Mouse (Mus musculus) lung, adult 2 months (tissue): ENCODE data around the gene Ksr2. TPM values are rescaled to one million over a fixed set of nuclear protein-coding genes. Genes with fewer than 3 reads are reported as not detected.
A peak's percentile ranks its signal among the peaks of the same experiment; 100 is the strongest.

Experiments used
- DNase-seq: peaks from one replicate; pipeline ENCODE4 v3.0.0; 2022
- H3K4me1 ChIP-seq: fragments of 200-500 bp; 2 replicates; pipeline ENCODE4 v1.6.1; 2011; ENCODE audit warnings: low read length; ENCODE audit not compliant: control insufficient read depth, insufficient read depth
- H3K4me3 ChIP-seq: fragments of 200-500 bp; replicated peaks from 2 replicates; pipeline ENCODE3; 2011; ENCODE audit warnings: low read depth, mild to moderate bottlenecking, control low read depth, low read length; ENCODE audit errors: extremely low read depth
- CTCF ChIP-seq: fragments of 200-500 bp; IDR thresholded peaks from 2 replicates; pipeline ENCODE4 v1.5.1; 2011; ENCODE audit warnings: mild to moderate bottlenecking, low read length, control low read depth; ENCODE audit not compliant: insufficient read depth
- POLR2A ChIP-seq: fragments of 200-500 bp; IDR thresholded peaks from 2 replicates; pipeline ENCODE4 v1.6.1; 2011; ENCODE audit warnings: low read depth, mild to moderate bottlenecking, control low read depth, low read length, borderline replicate concordance; ENCODE audit errors: extremely low read depth
- WGBS: fragments of 180-500 bp; shearing (Covaris S2); methylation state at CpG from one replicate; pipeline ENCODE4 v1.1.7; 2018; 5-methylcytosine and 5-hydroxymethylcytosine counted together
- polyA plus RNA-seq: library from polyadenylated mRNA; depleted of rRNA; stranded (reverse); fragments of >200 nt; gene quantifications from 2 replicates; pipeline ENCODE4 v1.2.3, GENCODE M21; 2012

The Ksr2 gene
- polyA plus RNA-seq, 1 experiment, result 0.06 TPM

DNA sequence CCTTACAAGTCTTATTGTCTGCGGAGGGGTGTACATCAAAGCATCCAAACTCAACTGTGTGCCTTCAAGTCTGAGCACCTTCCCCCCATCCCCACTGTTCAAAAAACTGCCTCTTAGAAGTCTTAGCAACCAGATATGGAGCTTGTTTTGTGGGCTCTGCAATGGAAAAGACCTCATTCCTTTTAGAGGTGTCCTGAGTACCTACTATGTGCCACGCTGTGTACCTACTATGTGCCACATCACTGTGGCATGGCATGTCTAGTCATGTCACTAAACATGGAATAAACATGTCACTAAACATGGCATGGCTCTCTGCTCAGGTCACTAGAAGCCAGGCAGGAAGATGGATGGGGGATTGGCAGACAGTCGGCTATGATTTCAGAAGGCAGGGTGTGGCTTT lies 268.4 kb downstream of the Ksr2 start:
- no peak overlapping the region for H3K4me3 ChIP-seq
- DNase-seq, result no peak
- no peaks in the 10 kb centered on the region for H3K4me1 ChIP-seq
- WGBS, result 76% methylated on average over 3 of the region's 3 CpGs
- TF ChIP-seq CTCF, result no peak
- no peak for TF ChIP-seq POLR2A

DNA sequence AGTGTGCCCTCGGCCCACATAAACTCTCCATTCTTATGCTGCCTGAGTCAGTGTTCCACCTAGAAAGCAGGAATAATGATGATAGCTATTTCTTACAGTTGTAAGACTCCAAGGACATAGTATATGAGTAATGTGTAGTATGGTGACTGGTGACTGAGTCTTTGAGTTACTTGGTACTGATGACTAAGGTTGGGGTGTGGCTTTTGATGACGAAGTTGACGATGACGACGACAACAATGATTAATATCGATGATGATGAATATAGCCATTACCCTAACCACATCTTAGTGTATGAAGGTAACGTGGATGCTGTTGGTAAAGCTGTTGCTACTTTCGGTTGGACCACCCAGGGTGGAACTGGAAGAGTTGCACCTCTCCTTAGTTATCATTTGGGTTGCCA lies 270.7 kb downstream of the Ksr2 start:
- no peak for DNase-seq

DNA sequence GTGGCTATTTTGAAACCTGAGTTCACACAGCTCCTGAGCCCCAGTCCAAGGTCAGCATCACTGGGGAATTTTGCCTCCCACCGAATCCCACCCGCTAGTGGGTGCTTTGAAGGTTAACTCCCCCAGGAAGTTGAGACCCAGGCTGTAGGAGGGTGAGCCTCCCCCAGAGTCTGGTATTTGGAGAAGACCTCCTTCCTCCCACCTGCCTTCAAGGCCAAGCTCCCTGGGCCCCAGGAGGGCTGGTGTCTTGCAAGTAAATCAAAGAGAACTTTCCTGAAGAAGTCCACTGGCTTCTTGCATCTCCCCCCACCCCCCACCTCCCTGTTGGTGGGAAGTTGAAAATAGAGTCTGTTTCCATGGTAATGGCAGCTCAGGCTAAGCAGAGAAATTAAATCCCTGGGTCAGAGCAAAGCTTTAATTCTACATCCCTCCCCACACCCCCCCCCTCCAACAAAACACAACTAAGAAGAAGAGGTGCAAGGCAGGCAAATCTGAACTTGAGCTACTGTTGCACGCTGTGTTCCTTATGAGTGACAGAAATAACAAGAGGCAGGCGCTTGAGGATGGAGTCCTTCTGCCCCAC lies 274.1 kb downstream of the Ksr2 start:
- Histone ChIP-seq H3K4me1 (no peaks in the 10 kb centered on the region), H3K4me3 (no peak overlapping the region)
- no peak for DNase-seq
- 39% methylated on average over 4 of the region's 4 CpGs for WGBS
- TF ChIP-seq CTCF (no peak), POLR2A (no peak)

More for the DNA sequence above, 270.7 kb downstream of the Ksr2 start:
- Histone ChIP-seq H3K4me1 (no peaks in the 10 kb centered on the region), H3K4me3 (no peak overlapping the region)
- TF ChIP-seq POLR2A, result no peak
- TF ChIP-seq CTCF, result no peak
- 94% methylated on average over 8 of the region's 8 CpGs for WGBS

DNA sequence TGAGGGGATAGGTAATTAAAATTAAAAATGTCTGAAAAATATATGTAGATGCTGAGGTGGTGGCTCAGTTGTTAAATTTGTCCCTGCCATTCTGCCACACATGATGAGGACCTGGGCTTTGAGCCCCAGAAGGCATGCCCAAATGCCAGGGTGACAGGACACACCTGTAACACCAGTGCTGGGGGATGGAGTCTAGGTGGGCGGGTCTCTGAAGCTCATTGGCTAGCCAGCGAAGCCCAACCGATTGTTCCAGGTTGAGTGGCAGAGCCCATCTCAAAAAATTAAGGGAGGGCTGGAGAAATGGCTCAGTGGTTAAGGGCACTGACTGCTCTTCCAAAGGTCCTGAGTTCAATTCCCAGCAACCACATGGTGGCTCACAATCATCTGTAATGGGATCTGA lies 274.9 kb downstream of the Ksr2 start:
- no peak for DNase-seq
- H3K4me1 ChIP-seq, result no peaks in the 10 kb centered on the region
- TF ChIP-seq POLR2A (no peak), CTCF (no peak)
- no peak overlapping the region for H3K4me3 ChIP-seq
- 40% methylated on average over 3 of the region's 3 CpGs for WGBS

DNA sequence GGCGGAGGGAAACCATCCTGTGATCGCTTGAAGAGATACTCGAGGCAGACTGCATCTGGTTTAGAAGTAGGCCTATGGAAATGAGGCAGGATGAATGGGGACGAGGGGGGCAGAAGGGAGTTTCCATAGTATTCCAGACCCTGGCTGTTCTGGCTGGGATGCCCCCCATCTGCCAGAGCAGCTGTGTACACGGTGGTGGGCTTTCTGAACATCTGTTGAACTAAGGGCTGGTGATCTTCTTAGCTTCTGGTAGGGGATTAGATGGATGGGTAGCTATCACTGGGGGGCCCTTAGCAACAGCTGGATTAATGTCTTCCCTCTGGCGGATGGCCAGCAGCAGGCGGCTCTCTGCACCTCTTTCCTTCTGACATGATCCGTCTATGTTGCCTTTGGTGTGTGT lies 276.0 kb downstream of the Ksr2 start:
- Histone ChIP-seq H3K4me3 (no peak overlapping the region), H3K4me1 (no peaks in the 10 kb centered on the region)
- no peak for DNase-seq
- 60% methylated on average over 8 of the region's 8 CpGs for WGBS
- TF ChIP-seq CTCF (no peak), POLR2A (no peak)

DNA sequence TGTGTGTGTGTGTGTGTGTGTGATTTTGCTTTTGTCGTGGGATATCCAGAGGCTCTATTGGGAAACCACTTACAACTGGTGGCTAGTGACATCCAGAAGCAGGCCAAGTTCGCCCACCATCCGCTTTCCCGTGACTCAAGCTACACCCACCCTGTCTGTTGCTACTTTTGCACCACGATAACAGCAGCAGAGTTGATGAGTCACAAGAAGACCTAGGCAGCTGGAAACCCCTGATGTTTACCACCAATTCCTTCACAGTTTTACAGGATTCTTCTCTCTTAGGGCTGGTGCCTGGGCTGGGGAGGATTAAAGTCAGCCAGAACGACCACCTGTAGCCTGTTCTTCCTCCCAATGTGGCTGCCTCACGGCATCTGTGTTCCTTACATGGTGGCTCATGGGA lies 277.5 kb downstream of the Ksr2 start:
- H3K4me3 ChIP-seq, result no peak overlapping the region
- WGBS, result 72% methylated on average over 7 of the region's 7 CpGs
- DNase-seq, result no peak
- no peak for TF ChIP-seq POLR2A
- H3K4me1 ChIP-seq, result no peaks in the 10 kb centered on the region

DNA sequence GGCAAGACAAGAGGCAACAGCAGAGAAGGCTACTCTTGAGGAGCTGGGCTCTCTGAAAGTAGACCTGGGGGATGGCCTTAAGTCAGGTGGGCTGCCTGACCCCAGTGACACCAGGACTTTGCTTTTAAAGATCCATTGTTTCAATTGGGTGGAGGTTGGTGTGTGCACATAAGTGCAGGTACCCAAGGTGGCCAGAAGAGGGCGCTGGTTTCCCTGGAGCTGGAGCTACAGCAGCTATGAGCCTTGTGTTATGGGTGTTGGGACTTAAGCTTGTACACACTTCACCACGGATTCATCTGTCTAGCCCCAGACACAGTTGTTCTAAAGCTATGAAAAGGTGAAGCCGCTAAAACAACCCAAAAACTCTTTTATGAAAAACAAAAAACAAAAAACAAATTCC lies 279.8 kb downstream of the Ksr2 start:
- Histone ChIP-seq H3K4me1 (no peaks in the 10 kb centered on the region), H3K4me3 (no peak overlapping the region)
- DNase-seq, result no peak
- 77% methylated on average over 3 of the region's 3 CpGs for WGBS
- no peak for TF ChIP-seq POLR2A
- TF ChIP-seq CTCF, result 0 out of 2 replicates have a peak, but pooled peaks have one; percentile 13

DNA sequence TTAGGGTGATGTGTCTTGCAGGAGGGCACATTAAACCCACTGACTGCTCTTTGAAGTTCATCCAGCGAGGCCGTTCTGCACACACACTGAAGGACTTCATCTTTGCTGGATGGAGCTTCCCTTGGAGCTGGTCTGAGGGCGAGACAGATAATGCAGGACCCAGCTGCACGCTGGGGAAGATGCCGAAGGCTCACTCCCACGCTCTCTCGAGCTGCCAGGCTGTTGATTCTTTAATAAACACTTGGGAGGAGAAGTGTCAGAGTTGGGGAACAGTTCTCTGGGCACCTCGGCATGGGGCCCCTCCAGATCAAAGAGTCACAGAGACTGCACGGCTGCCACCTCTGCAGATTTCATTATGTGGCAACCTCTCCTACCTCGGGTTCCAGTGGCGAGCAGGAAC lies 280.8 kb downstream of the Ksr2 start:
- Histone ChIP-seq H3K4me1 (no peaks in the 10 kb centered on the region), H3K4me3 (no peak overlapping the region)
- WGBS, result 22% methylated on average over 11 of the region's 11 CpGs
- no peak for DNase-seq
- TF ChIP-seq POLR2A (no peak), CTCF (no peak)

DNA sequence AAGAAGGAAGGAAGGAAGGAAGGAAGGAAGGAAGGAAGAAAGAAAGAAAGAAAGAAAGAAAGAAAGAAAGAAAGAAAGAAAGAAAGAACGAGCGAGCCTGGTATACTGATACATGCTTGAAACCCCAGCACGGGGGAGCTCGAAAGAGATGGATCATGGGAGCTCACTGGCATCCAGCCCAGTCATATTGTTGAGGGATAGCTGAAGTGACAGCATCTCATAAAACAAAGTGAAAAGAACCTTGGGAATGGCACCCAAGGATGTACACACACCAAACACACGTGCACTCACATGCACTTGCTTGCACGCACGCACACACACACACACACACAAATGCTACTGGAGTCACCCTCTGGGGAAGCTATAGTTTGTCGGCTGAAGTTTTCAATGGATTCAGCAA lies 282.6 kb downstream of the Ksr2 start:
- Histone ChIP-seq H3K4me1 (no peaks in the 10 kb centered on the region), H3K4me3 (no peak overlapping the region)
- WGBS, result 74% methylated on average over 8 of the region's 8 CpGs
- TF ChIP-seq CTCF (no peak), POLR2A (no peak)
- no peak for DNase-seq

DNA sequence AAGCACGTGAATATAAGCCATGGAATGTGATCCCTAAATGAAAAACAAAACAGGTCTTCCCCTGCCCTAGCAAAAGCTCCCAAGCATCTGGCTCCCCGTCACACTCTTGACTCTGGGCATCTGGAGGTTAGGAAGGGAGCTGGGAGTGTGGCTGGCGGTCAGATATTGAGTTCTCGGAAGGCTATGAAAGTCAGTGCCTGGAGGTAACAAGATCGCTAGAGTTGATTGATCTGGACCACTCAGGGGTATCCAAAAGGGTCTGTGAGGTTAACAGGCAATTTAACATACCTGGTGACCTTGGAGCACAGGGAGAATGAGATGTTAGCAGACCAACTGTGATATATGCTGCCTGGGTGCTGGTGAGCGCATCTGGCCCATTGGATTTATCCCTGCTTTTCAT lies 283.8 kb downstream of the Ksr2 start:
- H3K4me1 ChIP-seq, result no peaks in the 10 kb centered on the region
- no peak for DNase-seq
- TF ChIP-seq CTCF (no peak), POLR2A (no peak)
- H3K4me3 ChIP-seq, result no peak overlapping the region
- WGBS, result 82% methylated on average over 6 of the region's 6 CpGs

DNA sequence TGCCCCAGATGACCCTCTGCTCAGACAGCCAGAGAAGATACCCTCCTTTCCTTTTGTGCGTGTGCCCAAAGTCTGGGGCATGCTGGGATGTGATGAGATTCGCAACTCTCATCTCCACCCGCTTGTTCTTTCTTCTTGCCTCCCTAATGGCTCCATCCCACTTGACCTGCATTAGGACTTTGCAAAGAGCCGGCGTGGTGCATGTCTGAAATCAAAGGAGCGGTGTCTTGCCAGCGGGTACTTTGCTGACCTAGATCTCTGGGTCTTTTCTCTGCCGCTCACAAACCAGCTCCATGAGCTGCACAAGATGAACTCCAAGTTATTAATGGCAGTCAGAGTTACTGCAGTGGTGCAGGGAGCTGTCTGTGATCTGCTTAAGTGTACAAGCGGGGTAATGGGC lies 290.6 kb downstream of the Ksr2 start:
- Histone ChIP-seq H3K4me1 (no peaks in the 10 kb centered on the region), H3K4me3 (no peak overlapping the region)
- 79% methylated on average over 9 of the region's 9 CpGs for WGBS
- DNase-seq, result no peak
- TF ChIP-seq POLR2A (no peak), CTCF (no peak)
